Mouse (Mus musculus): ENCODE results near the gene Cenpb.

Gene Cenpb

DNA sequence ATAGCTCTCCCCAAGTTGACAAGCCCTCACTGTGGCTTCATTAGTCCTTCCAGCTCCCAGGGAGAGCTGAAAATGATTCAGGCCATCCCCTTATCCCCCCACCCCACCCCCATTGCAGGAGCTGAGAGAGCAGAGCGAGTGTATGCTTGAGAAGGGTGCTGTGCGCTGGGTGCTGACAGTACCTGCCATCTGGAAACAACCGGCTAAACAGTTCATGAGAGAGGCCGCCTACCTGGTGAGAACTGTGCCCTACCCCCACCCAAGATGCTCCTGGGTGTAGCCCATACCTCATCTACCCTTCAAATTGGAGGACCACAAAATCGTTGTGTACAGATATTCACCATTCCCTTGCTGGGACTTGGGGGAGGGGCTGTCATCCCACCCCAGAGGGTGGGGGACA, 40.6 kb downstream of the Cenpb start:
- no peak for DNase-seq (ENCODE audit: low read depth, low spot score)

DNA sequence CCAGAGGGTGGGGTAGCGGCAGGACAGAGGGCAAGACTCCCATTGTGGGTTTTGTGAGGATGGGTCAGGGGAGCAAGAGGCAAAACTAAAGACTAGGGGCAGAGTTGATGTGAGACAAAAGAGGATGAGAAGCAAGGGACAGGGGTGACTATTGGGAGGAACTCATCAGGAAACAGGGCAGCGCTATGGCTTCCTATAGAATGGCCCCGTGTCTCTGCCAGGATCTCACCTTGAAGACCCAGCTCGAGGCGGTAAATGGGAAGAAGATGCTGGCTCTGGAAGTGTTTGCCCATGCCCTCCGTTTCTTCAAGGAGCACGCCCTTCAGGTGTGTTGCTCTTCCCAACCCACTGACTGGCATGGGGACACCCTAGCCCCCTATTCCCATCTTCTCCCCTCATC, 41.1 kb downstream of the Cenpb start:
- no peak for DNase-seq (ENCODE audit: low read depth, low spot score)

- DNase-seq (ENCODE audit: low read depth, low spot score): no peak
Measured at GRCm38 (mm10) chr2:131138296-131138695, 41.6 kb downstream of the Cenpb start.

GRCm38 (mm10) chr2:131135521-131136139, 44.2 kb downstream of the Cenpb start:
- DNase-seq (ENCODE audit: low read depth, low spot score): no peak

GRCm38 (mm10) chr2:131134826-131135400, 45.0 kb downstream of the Cenpb start:
- no peak for DNase-seq (ENCODE audit: low read depth, low spot score)

DNA sequence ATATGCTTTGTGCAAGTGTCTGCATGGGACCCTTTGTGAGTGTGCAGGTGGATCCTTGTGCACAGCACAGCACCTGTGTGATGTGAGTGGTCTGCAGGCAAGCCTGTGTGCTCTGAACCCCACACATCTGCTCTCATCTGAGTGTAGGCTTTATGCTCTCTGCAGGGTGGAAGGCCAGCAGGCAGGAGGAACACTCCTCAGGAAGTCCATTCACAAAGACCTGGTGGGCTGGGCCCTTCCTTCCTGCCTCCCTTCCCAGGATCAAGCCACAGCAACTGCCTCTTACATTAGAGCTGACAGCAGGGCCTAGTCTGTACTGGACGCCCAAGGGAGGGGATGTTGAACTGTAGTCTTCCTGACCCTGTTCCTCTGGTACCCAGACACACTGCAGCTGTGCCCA, 45.5 kb downstream of the Cenpb start:
- no peak for DNase-seq (ENCODE audit: low read depth, low spot score)

DNA sequence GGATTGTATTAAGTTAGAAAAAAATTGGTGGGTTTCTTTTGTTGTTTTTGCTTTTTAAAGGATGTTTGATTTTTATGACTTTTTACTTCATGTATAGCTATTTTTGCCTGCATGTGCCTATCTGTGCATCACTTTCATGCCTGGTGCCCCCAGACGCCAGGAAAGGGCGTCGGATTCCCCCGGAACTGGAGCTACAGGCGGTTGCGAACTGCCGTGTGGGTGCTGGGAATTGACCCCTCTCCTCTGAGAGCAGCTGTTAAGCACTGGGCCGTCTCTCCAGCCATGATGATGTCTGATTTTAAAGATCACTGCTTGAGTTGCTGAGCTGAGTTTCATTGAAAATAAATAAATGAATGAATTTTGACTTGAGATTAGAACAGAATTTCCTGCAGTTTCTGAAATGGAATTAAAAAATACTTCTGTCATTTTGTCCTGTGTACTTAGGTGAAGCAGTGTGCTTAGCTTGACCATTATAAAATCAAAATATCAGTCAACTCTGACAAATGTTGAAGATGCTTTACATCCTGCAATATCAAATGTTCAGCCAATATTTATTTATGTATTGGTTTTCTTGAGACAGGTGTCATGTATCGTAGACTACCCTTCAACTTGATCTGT, 46.8 kb downstream of the Cenpb start, which contains the start of gene Gm11037:
Gene Gm11037, plus strand, starts transcription at position 568 of the 618 bp plus-strand sequence.
- DNase-seq (ENCODE audit: low read depth, low spot score): no peak

GRCm38 (mm10) chr2:131132111-131132888, 47.6 kb downstream of the Cenpb start:
- no peak for DNase-seq (ENCODE audit: low read depth, low spot score)

GRCm38 (mm10) chr2:131130849-131131248, 49.0 kb downstream of the Cenpb start:
- DNase-seq (ENCODE audit: low read depth, low spot score): no peak

- no peak for DNase-seq (ENCODE audit: low read depth, low spot score)
Measured at GRCm38 (mm10) chr2:131129836-131130235, 50.0 kb downstream of the Cenpb start.

DNA sequence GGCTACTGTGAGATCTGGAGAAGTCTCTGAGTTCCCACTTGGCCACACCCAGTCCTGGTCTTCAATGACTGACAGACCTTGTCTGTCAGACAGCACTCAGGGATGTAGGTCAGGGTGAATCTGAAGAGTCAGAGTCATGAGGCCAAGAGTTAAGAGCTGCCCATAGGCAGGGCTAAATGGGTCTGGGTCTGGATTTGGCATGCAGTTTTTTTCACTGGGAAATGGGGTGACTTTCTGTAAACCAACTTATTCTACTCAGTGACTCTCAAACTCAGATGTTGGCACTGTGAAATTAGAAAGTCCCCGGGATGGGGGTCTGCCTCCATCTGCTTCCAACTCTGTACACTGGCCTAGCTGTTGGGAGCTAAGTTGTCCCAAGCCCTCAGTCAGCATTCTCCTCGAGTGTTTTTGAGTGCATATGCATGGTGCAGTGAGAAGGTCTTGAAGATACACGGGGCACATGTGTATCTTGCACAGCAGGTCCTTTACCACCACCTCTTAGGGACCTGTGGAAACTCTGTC, 51.2 kb downstream of the Cenpb start:
- DNase-seq (ENCODE audit: low read depth, low spot score): no peak

- no peak for DNase-seq (ENCODE audit: low read depth, low spot score)
Measured at GRCm38 (mm10) chr2:131128211-131128610, 51.7 kb downstream of the Cenpb start.

DNA sequence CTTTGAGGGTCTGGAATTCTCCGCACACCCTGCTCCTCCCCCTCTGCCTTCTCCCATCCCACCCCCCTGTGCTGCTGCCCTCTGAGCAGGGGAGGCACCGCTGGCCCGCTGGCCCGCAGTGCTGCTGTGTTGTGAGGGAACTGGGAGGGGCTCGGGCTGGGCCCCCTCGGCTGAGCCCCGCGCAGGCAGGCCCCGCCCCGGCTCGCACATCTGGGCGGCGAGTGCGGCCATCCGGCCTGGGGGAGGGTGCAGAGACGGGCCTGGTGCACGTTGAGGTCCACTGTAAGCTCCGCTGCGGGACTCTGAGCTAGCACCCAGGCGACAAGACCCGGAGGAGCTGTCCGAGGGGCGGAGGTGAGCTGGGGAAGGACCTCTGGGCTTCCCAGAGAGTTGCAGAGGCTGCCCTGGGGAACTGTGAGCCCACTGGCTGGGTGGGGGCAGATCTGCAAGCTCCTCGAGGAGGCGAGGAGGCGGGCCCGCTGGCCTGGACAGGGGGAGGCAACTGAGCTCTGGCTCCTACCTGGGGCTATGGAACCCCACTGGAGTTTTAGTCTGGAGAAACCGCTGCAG, 52.6 kb downstream of the Cenpb start, which contains the start of gene Hspa12b:
Gene Hspa12b, plus strand, starts transcription at position 120 of the 570 bp plus-strand sequence.
- no peak for DNase-seq (ENCODE audit: low read depth, low spot score)

DNA sequence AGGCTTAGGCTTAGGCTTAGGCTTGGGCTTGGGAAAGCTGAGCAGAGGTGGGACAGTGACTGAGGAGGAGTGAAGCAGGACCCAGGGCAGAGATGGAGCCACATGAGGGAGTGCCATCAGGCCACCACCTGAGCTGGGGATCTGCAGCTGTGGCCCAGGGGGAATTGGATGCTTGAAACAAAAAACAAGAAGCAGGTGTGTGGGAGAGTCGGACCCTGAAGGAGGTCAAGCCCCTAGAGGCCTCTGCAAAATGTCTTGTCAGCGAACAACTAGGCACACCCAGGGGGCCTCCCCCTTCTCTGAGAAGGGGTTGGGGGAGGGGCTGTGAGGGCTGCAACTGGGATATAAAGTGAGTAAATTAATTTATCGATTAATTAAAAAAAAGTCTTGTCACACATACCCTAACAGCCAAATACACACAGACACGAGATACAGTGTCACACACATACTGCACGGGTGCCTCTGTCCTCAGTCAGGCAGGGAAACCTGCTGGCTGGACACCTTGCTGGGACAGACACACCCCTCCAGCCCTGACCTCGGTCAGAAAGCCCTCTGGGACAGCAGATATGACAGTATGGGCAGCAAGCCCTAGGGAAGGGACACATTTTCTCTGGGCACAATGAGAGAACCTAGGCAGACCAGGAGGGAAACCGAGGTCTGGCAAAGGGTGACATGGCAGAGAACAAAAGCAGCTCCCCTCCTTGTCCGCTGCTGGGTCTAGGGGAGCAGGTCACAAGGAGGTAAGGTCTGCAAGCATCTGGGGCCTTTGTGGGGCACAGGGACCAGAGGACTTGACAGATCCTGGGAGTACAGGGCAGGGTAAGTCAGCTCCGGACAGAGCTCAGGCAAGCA, 53.7 kb downstream of the Cenpb start:
- peak; percentile 68 for DNase-seq (ENCODE audit: low read depth, low spot score)
